Mouse (Mus musculus) frontal cortex, postnatal 14 days (tissue): ENCODE results near the gene Wwox.

Experiments
- DNase-seq, 2 experiments: peaks; one replicate each; pipeline ENCODE4 v3.0.0; 2022; ENCODE audit warnings: low spot score in 2 of 2

Wwox gene

DNA sequence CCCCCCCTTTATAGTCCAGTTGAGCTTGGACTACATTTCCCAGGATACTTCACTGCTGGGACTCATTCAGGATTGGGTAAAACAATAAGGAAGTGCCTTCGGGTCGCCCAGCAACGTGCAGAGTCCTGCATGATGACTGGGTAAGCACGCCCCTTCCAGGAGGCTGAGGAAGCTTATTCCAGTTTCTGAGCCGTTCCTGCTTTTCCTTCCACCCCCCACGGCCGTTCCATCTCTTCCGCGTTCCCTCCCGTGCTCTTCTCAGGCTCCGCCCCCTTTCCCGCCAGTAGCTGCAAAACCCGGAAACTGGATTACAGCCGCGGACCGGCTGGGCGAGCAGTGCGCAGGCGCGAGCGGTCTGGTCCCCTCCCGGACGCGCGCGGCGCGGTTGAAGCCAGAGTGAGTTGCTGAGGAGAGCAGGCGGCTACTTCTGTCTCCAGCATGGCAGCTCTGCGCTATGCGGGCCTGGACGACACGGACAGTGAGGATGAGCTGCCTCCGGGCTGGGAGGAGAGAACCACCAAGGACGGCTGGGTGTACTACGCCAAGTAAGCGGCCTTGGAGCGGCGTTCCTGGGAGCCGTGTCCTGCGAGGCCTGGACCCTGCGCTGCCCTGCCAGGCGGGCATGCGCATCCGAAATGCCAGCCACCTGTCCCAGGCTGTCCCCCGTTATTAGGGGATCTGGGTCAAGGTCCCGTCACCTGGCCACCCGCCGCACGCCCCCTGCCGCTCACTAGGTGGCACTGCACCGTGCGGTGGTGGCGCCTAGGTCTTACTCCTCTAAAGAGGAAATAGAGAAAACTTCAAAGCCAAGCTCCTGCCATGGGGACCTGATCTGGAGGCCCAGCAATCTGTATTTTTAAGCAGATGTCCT lies at the start of gene Wwox:
Gene Wwox, plus strand, starts transcription at position 322 of the 871 bp plus-strand sequence.
- DNase-seq = peak; percentile 99

DNA sequence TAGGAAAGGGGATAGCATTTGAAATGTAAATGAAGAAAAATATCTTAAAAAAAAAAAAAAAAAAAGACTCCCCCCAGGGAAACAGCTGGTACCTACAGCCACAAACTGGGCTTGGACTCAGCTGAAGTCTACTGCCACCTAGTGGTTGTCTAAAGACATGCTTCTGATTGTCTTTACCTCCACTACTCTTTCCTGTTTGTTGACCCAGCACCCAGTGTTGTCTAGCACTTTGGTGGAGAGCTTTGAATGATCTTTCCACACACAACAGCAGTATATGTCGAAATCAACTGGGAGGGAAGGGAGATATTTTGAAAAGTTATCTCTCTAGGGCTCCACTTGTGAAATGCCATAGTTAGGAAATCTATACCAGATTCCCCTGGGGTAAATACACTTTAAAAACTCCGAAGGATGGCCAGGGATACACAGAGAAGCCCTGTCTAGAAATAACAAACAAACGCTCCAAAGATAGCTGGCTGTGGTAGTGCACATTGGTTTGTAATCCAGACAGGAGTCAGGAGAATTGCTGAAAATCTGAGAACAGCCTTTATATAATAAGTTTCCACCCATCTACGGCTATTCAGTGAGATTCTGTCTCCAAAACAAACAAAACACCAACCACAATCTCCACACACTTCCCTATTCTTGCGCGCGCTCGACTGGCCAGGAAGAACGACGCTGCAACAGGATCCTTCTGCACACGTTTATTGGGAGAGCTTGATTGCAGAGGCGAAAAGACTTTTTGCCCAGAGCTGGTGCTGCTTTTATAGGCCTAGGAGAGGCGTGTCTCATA lies 48.8 kb upstream of the Wwox start:
- DNase-seq = no peak

DNA sequence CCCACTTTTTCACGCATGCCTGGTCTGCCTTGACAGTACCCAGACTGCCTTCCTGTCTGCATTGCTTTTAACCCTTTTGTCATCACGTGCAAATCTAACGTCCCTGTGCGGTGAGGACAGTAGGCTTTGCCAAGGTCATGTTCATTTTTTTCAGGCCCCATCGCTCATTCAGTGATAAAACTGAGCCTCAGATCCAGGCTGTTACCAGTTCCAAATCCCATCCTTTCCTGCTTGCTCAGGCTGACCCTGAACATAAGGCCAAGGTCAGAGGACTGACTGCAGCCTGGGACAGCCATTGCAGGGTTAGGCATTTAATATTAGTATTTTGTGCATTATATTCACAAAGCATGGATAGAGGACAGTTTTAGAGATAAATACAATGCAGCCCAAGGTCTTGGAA lies 41.1 kb upstream of the Wwox start:
- no peak for DNase-seq

DNA sequence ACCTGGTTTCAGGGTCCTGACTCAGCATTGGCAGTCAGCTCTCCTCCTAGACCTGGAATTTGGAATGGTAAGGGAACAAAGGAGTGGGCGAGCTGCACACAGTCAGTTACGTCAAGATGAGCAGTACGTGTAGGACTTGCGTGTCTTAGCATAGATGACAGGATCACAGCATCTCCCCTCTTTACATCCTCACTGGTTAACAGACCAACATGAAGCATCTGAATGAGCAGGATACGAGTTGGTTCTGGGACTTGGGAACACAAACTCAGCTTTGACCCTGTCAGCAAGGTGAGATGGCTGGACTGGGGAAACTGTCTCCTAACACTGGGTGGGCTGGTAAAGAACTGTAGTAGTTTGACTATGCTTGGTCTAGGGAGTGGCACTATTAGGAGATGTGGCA lies 40.2 kb upstream of the Wwox start:
- DNase-seq = no peak

DNA sequence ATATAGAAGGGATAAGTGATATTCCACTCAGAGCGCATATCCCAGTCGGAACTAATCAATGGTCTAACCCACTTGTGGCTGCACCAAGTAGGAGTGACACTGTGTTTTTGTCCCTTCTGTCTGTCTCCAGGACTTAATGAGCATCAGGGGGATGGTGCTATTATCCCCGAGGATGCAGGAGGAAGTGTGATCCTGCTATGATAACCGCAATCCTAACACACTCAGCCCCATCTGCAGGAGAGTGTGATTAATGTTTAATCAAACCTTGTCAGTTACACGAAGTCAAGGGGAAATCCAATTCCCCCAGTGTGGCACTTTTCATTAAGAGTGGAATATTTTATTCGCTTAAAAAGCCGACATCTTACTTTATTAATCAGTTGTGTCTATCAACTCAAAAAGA lies 37.8 kb upstream of the Wwox start:
- DNase-seq = no peak

DNA sequence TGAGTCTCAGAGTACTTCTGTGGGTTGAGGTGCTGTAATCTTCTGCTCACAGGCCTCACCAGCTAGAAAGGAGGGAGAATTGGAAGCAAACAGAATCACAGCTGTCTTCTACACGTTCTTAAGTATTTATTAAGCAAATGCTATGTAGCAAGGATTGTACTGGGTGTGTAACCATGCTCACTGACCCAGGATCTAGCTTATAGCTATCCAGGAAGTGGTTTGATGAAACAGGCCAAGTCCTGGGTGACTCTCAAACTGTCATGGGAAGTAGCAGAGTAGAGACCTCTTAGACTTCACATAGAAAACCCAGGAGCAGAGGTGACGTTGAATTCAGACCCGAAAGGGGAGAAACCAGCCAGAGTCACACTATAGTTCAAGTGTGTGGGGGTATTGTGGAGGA lies 28.0 kb upstream of the Wwox start:
- no peak for DNase-seq

DNA sequence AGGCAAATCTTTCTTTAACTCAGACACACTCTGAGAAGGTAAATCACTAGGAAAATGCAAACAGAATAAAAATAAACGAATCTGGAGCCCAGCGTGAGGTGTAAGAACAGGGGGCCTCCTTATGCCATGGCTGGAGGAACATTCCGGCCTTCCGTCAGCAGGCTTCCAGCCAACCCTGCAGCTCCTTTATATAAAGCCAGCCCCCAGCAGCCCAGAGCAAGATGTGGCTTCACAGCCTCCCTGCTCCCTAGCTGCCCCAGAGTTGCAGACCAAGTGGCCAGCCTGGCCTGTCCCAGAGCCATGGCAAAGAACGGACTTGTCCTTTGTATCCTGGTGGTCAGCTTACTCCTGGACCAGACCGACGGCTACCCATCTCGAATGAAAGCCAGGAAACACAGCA lies 21.7 kb upstream of the Wwox start, which contains the start of gene Clec3a:
Gene Clec3a, plus strand, starts transcription at position 301 of the 400 bp plus-strand sequence.
- no peak for DNase-seq

DNA sequence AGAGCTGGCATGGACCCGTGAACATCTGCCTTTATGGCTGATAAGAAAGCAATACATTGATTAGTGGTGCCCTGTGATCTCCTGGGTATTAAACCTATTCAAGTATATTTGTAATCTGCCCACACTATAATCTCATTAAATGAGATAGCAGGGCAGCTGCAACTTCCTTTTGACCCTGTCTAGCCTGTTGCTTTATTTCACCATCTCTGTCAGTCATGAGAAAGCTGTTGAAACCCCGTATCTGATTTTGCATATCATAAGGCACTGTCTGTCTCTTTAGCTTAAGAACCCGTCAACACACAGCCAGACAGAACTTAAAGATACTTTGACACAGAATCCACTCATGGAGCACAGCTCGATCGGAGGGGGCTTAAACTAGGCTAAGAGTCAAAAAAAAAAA lies 21.0 kb upstream of the Wwox start:
- no peak for DNase-seq

DNA sequence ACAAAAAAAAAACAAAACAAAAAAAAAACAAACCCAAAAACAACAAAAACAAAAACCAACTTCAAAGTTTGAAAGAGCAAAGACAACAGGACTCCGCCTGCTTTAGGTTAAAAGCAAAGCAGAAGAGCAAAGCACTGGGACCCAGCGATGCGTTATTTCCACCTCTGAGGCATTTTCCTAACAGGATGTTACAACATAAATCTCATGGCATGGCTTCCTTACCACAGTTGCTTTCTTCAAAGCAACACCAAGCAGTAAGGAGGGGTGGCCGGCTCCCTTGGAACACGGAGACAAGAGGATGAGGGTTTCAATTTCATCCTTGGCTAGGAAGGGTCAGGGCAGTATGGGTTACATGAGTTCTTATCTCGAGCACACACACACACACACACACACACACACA lies 20.6 kb upstream of the Wwox start:
- DNase-seq = no peak

DNA sequence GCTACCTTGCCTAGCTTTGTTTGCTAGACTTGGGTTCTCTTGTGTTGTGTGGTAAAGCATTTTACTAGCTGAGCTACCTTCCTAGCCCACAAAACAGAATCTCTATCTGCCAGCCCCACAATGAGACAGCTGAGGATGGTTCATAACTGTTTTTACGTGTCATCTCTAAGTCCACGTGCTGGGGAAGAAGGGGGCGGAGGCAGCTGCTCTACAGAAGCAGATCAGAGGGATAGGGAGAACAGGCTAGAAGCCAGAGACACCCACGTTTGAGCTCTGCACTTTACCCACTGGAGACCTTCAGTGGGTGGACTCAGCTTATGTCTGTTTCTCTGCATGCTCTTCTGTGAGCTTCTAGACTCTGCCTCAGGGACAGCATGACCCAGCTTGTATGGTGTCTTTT lies 17.9 kb upstream of the Wwox start:
- DNase-seq = no peak

DNA sequence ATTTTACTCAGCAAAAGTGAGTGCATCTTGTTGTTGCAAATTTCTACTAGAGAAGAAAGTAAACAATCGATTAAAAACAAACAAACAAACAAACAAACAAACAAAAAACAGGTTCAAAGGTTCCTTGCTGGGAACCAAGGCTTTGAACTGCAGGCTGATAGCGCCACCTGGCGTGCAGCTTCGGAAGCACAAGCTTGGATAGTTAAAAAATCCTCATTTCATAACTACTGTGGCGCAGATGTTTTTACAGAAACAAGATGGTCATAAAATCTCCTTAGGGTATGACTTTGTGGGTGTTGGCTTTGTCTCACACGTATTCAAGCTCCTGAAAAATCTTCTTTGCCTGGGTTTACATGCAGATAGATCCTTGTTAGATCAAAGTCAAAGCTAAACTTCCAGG lies 1.2 kb upstream of the Wwox start:
- DNase-seq = peak in 1 of 2 experiments; percentile 54

DNA sequence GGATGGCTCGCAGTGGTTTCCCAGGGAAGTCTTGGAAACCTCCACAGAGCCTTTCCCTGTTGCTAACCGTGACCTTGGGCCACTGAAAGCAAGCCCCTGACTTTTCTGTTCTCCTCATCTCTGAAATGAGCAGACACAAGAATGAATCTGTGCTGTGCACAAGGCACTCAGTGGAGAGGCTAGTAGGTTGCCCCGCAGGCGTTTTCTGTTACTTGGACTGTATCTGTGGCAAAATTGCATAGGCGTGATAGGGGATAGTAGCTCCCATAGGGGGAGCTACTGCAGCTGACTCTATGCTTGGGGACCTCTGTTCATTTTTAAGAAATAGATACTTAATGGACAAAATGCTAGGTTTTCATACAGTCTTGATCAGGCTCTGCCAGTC lies 742 bp downstream of the Wwox start:
- no peak for DNase-seq

DNA sequence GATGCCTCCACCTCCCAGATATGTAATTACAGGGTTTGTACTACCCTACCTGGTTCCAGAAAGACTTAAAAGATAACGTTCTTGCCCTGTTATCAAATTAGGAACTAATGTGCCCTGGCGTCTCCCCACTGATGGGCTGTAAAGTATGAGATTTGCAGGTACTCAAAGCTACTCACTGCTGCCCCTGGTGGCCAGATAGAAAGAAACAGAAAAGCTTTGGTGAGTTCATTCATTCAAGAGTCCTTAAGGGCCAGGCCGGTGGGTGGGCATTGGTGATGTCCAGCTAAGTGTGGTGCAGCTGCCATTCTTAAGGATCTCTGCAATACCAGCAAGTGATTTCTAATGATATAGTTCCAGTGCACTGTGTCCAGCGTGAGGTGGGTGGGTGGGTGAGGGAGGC lies 2.2 kb downstream of the Wwox start:
- DNase-seq = no peak

DNA sequence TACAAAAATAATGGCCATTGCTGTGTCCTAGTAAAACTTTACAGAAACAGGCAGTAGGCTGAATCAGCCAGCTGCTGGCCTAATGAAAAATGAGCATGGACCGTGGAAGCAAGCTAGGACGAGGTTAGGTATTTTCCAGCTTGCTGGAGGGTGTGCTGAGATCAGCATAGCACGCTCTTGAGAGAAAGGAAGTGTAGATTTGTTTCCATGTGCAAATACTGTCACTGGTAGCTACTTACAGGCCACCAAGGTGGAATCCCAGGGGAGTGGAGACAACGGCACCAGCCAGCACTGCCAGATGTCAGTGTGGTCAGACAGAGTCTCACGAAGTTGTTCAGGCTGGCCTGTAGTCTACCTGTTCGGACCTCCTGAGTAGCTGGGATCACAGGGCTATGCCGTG lies 7.4 kb downstream of the Wwox start:
- DNase-seq = no peak

DNA sequence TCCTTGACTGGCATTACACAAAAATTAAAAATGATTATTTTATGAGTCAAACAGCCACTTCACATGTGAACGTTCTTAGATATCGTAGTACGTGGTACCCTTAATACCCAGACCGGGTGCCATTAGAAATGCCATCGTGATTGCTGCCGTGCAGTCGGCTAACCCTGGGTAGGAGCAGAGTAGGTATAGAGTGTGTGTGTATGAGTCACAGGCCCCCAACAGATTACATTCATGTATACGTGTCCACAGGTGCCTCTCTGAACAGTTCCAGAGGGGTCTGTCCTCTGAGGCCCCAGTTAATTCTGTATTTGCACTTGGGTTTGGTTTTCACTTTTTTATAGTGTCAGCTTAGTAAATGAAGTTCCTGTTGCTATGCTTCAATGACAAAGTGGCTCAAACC lies 12.8 kb downstream of the Wwox start:
- no peak for DNase-seq

DNA sequence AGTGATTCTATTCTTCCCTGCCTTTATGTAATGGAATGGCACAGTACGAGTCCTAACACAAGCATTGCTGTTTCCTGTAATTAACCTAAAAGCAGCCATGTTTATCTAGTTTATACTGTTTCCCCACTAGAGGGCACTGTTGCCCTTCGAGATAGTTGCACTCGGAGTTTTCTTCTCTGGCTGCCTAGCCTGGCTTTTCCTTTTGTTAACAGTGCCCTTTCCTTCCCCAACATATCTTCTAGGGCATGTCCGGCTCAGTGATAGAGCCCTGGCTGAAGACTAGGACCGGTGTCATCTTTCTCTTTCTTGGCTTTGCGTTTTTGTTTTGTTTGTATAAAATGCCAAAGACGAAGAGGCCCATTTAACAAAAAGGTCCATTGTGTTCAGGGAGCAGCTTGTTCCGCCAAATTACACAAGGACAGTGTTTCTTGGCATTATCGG lies 13.3 kb downstream of the Wwox start:
- DNase-seq = no peak

DNA sequence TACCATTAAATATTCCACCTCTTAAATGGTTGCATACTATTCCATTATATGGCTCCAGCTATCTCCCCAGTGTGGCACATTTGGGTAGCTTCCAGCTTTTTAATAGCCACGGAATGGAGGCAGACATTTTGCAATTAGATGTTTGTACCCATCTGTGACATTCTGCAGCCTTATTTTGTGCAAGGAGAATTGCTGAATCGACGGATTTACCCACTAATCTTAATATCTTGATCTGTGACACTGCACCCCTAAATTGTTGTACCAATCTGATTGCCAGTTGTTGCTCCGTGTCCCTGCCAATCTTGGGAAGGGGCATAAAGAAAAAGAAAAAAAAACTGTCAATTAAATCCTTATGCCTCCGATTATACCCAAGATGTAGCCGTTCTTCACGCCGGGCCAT lies 15.8 kb downstream of the Wwox start:
- DNase-seq = no peak

DNA sequence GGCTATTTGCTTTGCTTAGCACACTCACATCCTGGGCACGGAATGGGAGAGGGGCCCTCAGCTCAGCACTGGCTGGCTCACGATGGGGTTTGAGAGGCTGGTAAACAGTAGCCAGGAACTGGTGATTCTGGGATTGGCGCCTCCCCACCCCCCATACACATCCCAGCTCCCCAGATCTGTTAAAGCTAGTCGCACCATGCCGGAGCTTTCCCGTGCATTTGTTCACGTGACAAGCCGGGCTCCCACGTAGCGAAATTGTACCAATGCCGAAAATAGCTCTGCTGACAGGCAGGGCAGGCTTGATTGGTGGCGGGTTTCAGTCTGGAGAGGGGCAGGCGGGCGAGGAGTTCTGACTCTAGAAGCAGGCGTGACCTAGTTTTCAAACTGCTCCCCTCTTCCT lies 16.5 kb downstream of the Wwox start:
- DNase-seq = no peak

DNA sequence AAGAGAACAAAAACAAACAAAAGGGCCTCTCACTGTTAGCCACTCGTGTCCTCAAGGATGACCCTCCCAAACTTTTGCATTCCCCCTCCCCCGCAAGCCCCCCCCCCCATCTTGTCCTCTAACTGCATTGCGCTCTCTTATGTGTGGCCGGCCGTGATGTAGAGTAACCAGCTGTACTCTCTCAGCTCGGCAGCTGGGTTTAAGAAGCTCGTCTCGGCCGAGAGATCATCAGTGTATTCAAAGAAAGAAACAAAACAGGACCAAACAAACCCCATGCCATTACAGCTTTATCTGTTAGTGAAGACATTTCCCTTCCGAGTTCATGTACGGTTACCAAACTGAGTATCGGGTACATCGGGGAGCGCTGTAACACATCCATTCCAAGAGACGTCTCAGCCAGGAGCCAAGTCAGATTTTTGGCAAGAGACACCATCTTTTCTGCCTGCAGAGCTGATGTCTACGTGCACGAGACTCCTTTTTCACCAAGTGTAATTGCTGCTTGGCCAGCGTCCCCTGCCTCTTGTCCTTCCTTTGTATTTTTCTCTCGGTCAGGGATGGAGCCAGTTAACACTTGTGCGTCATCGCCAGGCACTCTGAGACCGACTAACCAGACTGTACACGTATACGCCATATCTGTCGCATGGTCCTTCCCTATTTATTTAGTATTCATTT lies 18.8 kb downstream of the Wwox start:
- DNase-seq = no peak

DNA sequence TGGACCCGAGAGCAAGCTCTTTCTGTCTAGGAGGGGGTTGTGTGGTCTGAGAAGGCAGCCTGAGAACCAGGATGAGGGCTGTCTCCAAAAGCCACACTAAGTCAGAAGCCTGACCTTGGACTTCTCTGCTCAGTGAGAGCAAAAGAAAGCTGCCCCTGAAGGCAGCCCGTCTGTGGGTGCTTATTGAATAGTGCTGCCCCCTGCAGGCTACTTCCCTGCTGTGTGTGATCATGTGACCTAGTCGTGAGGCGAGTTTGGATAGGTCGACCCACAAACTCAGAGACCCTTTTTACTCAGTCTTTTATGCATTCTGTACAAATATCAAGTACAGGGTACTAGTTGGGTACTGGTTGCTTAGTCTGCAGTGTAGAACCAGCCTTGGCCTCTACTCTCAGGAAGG lies 21.1 kb downstream of the Wwox start:
- DNase-seq = no peak

DNA sequence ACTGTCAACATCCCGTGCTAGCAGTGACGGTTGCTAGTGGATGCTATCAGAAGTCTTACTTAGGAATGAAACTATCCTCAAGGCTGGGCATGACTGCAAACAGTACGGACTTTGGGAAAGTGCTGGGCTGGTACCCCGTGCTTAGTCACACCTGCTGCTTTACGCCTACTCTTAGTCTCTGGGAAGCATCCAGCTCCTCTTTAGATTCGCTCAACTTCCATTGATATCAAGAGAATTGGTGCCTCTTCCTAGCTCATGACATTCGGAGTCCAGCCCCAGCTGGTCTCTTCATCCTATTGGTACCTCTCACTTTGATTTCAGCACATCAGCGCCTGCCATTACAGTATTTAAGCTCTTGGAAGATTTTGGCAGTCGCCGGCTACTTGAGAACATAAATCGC lies 23.1 kb downstream of the Wwox start:
- DNase-seq = no peak

DNA sequence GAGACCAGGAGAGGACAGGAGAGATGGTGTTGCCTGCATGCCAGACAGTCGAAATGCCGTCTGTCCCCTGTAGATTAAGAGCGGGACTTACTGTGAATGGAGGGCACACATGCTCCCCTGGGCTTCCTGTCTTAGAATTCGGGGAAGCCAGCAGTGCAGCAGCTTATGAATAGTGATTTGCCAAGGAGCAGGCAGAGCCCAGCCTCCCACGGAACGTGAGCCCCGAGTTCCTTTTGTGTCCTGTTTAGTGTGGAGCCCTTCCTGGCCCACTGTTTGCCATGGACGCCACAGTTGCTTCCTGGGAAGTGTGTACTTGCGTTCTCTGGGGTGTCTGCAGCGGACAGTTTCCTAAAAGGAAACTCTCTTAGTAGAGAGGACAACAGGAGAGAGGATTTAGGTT lies 23.9 kb downstream of the Wwox start:
- DNase-seq = no peak
